Mouse (Mus musculus) midbrain, postnatal 0 days (tissue): ENCODE measurements around the gene Ppp1r16b. TPM values are rescaled to one million over a fixed set of nuclear protein-coding genes. Genes with fewer than 3 reads are reported as not detected.
A peak's percentile ranks its signal among the peaks of the same experiment; 100 is the strongest.

Source experiments
- ATAC-seq: fragments of 200-750 bp; cut with Nextera tagmentation; 2 replicates; pipeline ENCODE4 v1.8.0; 2017; ENCODE audit warnings: moderate number of reproducible peaks, mild to moderate bottlenecking, moderate TSS enrichment, moderate library complexity; ENCODE audit not compliant: low FRiP score
- DNase-seq: peaks from one replicate; pipeline ENCODE4 v3.0.0-alpha.2; 2015; ENCODE audit warnings: low spot score
- H3K27ac ChIP-seq: fragments of 300-500 bp; sonication (generic); 2 replicates; pipeline ENCODE4 v1.5.1; 2014; ENCODE audit warnings: low read depth, mild to moderate bottlenecking, low read length, mixed read lengths
- H3K27me3 ChIP-seq: fragments of 300-500 bp; sonication (generic); 2 replicates; pipeline ENCODE4 v1.6.1; 2014; ENCODE audit warnings: low read length, control low read depth, mixed read lengths; ENCODE audit not compliant: insufficient read depth
- H3K36me3 ChIP-seq: fragments of 300-500 bp; sonication (generic); 2 replicates; pipeline ENCODE4 v1.6.1; 2014; ENCODE audit warnings: low read length, control low read depth, mixed read lengths; ENCODE audit not compliant: insufficient read depth
- H3K4me1 ChIP-seq: fragments of 300-500 bp; sonication (generic); 2 replicates; pipeline ENCODE4 v1.6.1; 2014; ENCODE audit warnings: mild to moderate bottlenecking, control low read depth, antibody characterized with exemption, low read length, mixed read lengths; ENCODE audit not compliant: insufficient read depth
- H3K4me2 ChIP-seq: fragments of 300-500 bp; sonication (generic); 2 replicates; pipeline ENCODE4 v1.6.1; 2014; ENCODE audit warnings: low read depth, mild to moderate bottlenecking, low read length, mixed read lengths; ENCODE audit not compliant: poor library complexity, severe bottlenecking
- H3K4me3 ChIP-seq: fragments of 300-500 bp; sonication (generic); 2 replicates; pipeline ENCODE4 v1.5.1; 2014; ENCODE audit warnings: low read depth, mild to moderate bottlenecking, low read length, moderate library complexity
- H3K9ac ChIP-seq: fragments of 300-500 bp; sonication (generic); replicated peaks from 2 replicates; pipeline ENCODE4 v1.6.1; 2014; ENCODE audit warnings: mild to moderate bottlenecking, low read length, moderate library complexity, mixed read lengths; ENCODE audit not compliant: poor library complexity, severe bottlenecking
- H3K9me3 ChIP-seq: fragments of 300-500 bp; sonication (generic); 2 replicates; pipeline ENCODE4 v1.6.1; 2016; ENCODE audit warnings: low read length, control low read depth
- CTCF ChIP-seq: IDR thresholded peaks from 2 replicates; pipeline ENCODE4 v1.5.1; 2016; ENCODE audit warnings: antibody characterized with exemption, mild to moderate bottlenecking
- WGBS: fragments of 180-500 bp; shearing (Covaris S2); extraction: QIAGEN DNeasy Blood & Tissue Kit; methylation state at CpG from one replicate; pipeline ENCODE4 v1.1.7; 2014; 5-methylcytosine and 5-hydroxymethylcytosine counted together
- polyA plus RNA-seq: library from polyadenylated mRNA; unstranded; fragments of >200 nt; fragmentation: Nextera tagmentation; extraction: Ambion mirVana; gene quantifications from 2 replicates; pipeline ENCODE4 v1.2.1, GENCODE M21; 2015
- total RNA-seq: library from RNA; depleted of rRNA; stranded (reverse); fragments of >200 nt; gene quantifications from 2 replicates; pipeline ENCODE4 v1.2.3, GENCODE M21; 2014

The Ppp1r16b gene
- total and polyA plus RNA-seq, 2 experiments from 2014 or later: 31.6 to 32.2 TPM

DNA sequence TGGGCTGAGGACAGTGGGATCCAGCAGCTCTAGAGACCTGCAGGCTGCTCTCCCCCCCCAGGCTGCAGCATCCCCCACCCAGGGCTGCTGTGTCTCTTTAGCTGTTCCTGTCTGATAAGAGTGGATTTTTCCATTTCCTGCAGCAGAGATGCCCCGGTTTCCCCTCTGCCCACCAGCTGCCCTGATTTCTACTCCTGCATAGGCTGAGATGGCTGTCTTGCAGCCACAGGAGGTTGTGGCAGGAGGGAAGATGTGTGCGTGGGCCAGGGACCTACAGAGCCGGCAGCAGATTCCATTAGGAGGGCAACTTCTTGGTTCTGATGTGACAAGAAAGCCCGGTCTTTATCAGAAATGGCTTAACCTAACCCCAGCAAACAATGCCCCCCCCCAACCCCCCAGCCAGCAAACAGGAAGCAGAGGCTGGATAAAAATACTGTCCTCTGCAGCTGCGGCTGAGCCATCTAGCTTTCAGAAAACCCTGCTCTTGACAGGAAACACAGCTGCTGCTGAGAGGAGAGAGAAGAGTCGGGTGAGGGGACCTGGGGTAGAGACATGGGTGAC, 57.9 kb downstream of the Ppp1r16b start:
- no peak overlapping the region for H3K27ac ChIP-seq
- no peak overlapping the region for H3K9ac ChIP-seq
- TF ChIP-seq CTCF: no peak
- no peaks in the 10 kb centered on the region for H3K4me1 ChIP-seq
- H3K4me3 ChIP-seq: no peak overlapping the region
- ATAC-seq (no peak), DNase-seq (no peak)
- no peak overlapping the region for H3K4me2 ChIP-seq
- WGBS: 61% methylated on average over 6 of the region's 6 CpGs
- H3K36me3 ChIP-seq: 0 out of 2 replicates have a peak, but pooled peaks cover 2% of the 10 kb centered on the region
- no peaks in the 10 kb centered on the region for H3K9me3 ChIP-seq
- no peaks in the 10 kb centered on the region for H3K27me3 ChIP-seq

DNA sequence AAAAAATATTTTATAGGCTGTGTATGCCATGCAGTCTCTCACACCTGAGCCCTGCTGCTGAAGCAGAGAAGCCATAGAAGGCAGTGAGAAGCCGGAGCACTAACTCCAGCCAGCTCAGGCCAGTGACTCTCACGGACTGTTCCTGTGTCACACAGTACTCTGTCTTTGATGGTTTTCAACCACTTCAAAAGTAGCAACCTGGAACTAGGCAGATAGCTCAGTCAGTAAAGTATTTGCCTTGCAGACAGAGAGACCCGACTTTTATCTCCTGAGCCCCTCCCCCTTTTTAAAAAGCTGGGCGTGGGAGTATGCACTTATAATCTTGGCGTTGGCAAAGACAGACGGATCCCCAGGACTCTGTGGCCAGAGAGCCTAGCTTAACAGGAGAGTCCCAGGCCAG, 58.6 kb downstream of the Ppp1r16b start:
- Histone ChIP-seq H3K9me3 (no peaks in the 10 kb centered on the region), H3K4me3 (no peak overlapping the region), H3K4me2 (no peak overlapping the region), H3K4me1 (no peaks in the 10 kb centered on the region), H3K9ac (no peak overlapping the region), H3K27me3 (no peaks in the 10 kb centered on the region), H3K27ac (no peak overlapping the region; the same call in 1 of the 2 replicates), H3K36me3 (0 out of 2 replicates have a peak, but pooled peaks cover 2% of the 10 kb centered on the region)
- DNase-seq (no peak), ATAC-seq (no peak)
- TF ChIP-seq CTCF: no peak
- 44% methylated on average over 6 of the region's 6 CpGs for whole genome bisulfite sequencing

DNA sequence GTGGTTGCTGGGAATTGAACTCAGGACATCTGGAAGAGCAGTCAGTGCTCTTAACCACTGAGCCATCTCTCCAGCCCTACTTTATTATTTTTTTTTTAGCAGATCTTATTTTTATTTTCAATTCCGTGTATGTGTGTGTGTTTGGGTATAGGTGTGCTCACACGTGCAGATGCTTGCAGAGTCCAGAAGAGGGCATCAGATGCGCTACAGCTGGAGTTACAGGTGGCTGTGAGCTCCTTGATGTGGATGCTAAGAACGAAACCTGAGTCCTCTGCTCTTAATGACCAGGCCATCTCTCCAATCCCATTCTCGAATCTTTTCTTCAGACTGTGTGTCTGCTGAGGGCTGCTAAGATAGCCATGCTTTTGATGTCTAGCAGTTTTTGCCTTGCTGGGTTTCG, 61.1 kb downstream of the Ppp1r16b start:
- H3K27ac ChIP-seq: no peak overlapping the region
- TF ChIP-seq CTCF: peak; percentile 30
- DNase-seq: no peak
- H3K4me2 ChIP-seq: no peak overlapping the region
- 69% methylated on average over 6 of the region's 6 CpGs for WGBS
- ATAC-seq: no peak
- no peaks in the 10 kb centered on the region for H3K27me3 ChIP-seq
- H3K9me3 ChIP-seq: no peaks in the 10 kb centered on the region
- no peak overlapping the region for H3K4me3 ChIP-seq
- no peaks in the 10 kb centered on the region for H3K4me1 ChIP-seq
- H3K9ac ChIP-seq: no peak overlapping the region
- no peaks in the 10 kb centered on the region for H3K36me3 ChIP-seq

DNA sequence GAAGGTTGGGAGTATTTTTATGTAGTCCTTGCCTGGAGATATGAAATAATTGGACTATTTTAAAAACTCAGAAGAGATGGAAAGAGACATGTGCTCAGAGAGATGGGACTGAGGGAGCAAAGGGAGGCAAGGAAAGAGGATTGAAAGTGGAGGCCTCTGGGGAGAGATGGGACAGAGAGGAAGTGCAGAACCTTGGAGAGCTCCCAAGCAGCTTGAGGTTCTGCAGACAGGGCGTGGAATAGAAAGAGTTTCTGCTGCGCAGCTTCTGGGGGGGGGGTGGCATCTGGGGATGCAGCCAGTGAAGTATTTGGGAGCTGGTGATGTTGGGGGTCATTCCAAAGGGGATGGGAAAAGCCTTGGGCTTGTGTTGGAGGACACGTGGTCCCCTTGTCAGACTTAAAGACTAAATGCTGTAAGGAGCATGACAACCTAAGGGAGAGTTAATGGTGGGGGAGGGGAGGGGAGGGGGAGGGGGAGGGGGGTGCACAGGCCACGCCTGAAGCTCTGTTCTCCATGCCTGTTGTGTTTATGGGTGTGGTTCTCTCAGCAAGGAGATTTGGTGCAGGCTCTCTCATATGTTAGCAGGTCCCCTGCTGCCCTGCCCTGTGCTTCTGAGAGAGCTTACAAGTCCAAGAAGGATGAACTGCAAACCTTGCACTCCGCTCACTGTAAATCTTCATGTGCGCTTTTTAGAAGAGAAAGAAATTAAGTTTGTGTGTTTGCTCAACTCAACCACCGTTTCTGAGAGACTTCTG, 63.0 kb downstream of the Ppp1r16b start:
- no peak for DNase-seq
- WGBS: 56% methylated on average over 7 of the region's 7 CpGs
- no peaks in the 10 kb centered on the region for H3K27me3 ChIP-seq
- no peak for ATAC-seq
- no peak overlapping the region for H3K4me3 ChIP-seq
- no peaks in the 10 kb centered on the region for H3K4me1 ChIP-seq
- no peak for TF ChIP-seq CTCF
- H3K9ac ChIP-seq: no peak overlapping the region
- no peaks in the 10 kb centered on the region for H3K9me3 ChIP-seq
- H3K27ac ChIP-seq: no peak overlapping the region
- H3K36me3 ChIP-seq: no peaks in the 10 kb centered on the region
- H3K4me2 ChIP-seq: no peak overlapping the region

DNA sequence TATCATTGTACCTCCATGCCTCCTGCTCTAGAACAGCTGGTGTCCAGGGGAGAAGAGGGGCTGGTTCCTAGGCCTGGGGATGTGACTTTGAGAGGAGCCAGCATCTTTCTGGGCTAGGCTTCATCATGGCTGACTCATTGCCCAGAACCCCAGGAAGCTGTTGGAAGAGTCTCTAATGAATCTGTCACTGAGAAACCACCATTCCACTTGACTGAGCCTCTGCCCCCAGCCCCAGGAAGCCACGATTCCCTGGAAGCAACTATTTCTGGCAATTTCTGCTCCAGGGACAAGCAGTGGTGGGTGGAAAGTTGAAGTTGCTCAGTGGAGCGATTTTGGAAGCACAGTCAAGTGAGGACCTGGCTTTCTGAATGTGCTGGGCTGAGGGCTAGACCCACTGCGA, 65.7 kb downstream of the Ppp1r16b start:
- Histone ChIP-seq H3K9me3 (no peaks in the 10 kb centered on the region), H3K27ac (no peak overlapping the region), H3K27me3 (no peaks in the 10 kb centered on the region), H3K4me3 (no peak overlapping the region), H3K9ac (no peak overlapping the region), H3K36me3 (no peaks in the 10 kb centered on the region), H3K4me1 (no peaks in the 10 kb centered on the region), H3K4me2 (no peak overlapping the region)
- no peak for TF ChIP-seq CTCF
- WGBS: 79% methylated on average over 3 of the region's 3 CpGs
- no peak for DNase-seq
- no peak for ATAC-seq

DNA sequence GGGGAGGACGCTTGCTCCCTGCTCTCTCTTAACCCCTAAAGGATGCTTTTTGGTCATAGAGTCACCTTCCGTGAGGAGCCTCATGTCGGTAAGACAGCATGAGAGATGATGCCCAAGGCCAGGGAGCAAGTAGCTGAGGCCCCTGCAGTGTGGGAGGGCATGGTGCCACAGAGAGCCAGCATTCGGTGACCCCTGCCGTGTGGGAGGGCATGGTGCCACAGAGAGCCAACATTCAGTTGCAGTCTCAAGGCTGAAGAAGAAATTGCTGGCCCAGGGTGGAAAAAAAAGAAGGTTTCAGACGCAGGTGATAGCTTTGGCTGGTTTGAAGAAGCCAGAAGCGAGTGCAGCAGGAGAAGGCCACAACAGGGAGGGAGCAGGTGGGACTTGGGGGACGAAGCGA, 67.3 kb downstream of the Ppp1r16b start:
- Histone ChIP-seq H3K27me3 (no peaks in the 10 kb centered on the region), H3K4me2 (no peak overlapping the region), H3K4me1 (no peaks in the 10 kb centered on the region), H3K9ac (no peak overlapping the region), H3K4me3 (no peak overlapping the region), H3K36me3 (no peaks in the 10 kb centered on the region), H3K9me3 (no peaks in the 10 kb centered on the region), H3K27ac (no peak overlapping the region)
- no peak for ATAC-seq
- no peak for DNase-seq
- 89% methylated on average over 9 of the region's 9 CpGs for WGBS
- TF ChIP-seq CTCF: no peak
